Mouse (Mus musculus) forebrain, embryonic 10.5 days (tissue): ENCODE data around the gene Dnajc12. TPM values are rescaled to one million over a fixed set of nuclear protein-coding genes. Genes with fewer than 3 reads are reported as not detected.
"Not testable (repeated sequence)": the region's sequence is repeated elsewhere in the genome, so short reads cannot be mapped to it uniquely, and the experiment has no call there.

Experiments used
- DNase-seq: peaks from one replicate; pipeline ENCODE4 v3.0.0-alpha.2; 2017; ENCODE audit warnings: low spot score; ENCODE audit errors: extremely low spot score
- H3K27ac ChIP-seq: fragments of 300-500 bp; sonication (generic); 2 replicates; pipeline ENCODE4 v1.5.1; 2016; ENCODE audit warnings: mild to moderate bottlenecking
- H3K27me3 ChIP-seq: fragments of 300-500 bp; sonication (generic); 2 replicates; pipeline ENCODE4 v1.6.1; 2016; ENCODE audit warnings: mild to moderate bottlenecking; ENCODE audit not compliant: poor library complexity, severe bottlenecking
- H3K36me3 ChIP-seq: fragments of 300-500 bp; sonication (generic); replicated peaks from 2 replicates; pipeline ENCODE4 v1.6.1; 2016; ENCODE audit warnings: mild to moderate bottlenecking, moderate library complexity
- H3K4me1 ChIP-seq: fragments of 300-500 bp; sonication (generic); 2 replicates; pipeline ENCODE4 v1.6.1; 2016
- H3K4me3 ChIP-seq: fragments of 300-500 bp; sonication (generic); 2 replicates; pipeline ENCODE4 v1.5.1; 2016; ENCODE audit warnings: mild to moderate bottlenecking, moderate library complexity
- H3K9me3 ChIP-seq: fragments of 300-500 bp; sonication (generic); 2 replicates; pipeline ENCODE4 v1.6.1; 2016; ENCODE audit warnings: mild to moderate bottlenecking, moderate library complexity
- WGBS: fragments of 180-500 bp; shearing (Covaris S2); methylation state at CpG from one replicate; pipeline ENCODE4 v1.1.7; 2016; 5-methylcytosine and 5-hydroxymethylcytosine counted together
- polyA plus RNA-seq: library from polyadenylated mRNA; unstranded; fragments of >200 nt; fragmentation: Nextera tagmentation; extraction: Ambion mirVana; gene quantifications from 2 replicates; pipeline ENCODE4 v1.2.1, GENCODE M21; 2016

The Dnajc12 gene
- polyA plus RNA-seq, 1 experiment from 2014 or later = 9.6 TPM

DNA sequence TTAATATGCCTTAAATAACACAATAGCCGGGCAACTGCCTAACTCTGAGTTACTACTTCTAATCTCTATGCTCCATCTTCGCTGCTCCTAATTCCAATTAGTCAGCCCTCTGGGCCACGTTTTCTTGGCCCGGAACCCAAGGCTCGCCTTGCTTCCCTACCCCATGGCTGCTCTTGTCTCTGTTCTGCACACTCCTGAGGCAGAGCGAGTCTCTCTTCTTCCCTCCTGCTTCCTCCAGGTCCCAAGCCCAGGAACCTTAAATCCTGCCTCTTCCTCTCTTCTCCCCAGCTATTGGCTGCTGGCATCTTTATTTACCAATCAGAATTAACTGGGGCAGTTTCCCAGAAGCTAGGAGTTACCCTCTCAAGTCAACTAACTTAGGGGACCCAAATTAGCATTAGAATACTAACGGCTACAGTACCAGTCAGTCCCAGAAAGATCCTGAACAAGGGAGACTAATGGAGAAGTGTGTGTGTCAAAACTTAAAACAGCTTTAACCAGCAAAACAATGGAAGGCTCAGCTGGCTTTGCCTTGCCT is 16.3 kb upstream of the Dnajc12 start:
- Histone ChIP-seq H3K27me3 (no peaks in the 10 kb centered on the region), H3K9me3 (peaks cover 5% of the 10 kb centered on the region; the same call in 1 of the 2 replicates), H3K27ac (no peak overlapping the region), H3K4me1 (0 out of 2 replicates have a peak, but pooled peaks cover 2% of the 10 kb centered on the region), H3K36me3 (no peaks in the 10 kb centered on the region), H3K4me3 (no peak overlapping the region; the same call in 1 of the 2 replicates)
- DNase-seq = no peak
- WGBS = 65% methylated on average over 7 of the region's 7 CpGs

DNA sequence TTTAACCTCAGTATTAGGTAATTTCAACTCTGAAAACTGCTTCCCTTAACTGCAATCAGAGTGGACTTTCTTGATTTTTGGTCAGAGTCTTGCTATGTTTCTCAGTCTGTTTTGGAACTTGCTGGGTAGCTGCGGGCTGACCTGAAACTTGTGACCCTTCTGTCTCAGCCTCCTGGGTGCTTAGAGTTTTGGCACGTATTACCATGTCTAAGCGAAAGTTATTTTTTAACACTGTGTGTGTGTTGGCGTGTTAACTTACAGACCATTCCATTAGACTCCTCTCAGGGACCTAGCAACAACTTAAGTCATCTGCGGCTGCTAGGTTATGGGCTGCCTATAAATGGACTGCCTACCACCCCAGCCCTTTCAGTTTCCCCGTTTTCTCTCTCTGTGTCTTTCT is 14.9 kb upstream of the Dnajc12 start:
- 84% methylated on average over 6 of the region's 6 CpGs for whole genome bisulfite sequencing
- Histone ChIP-seq H3K27me3 (no peaks in the 10 kb centered on the region), H3K4me3 (no peak overlapping the region), H3K4me1 (0 out of 2 replicates have a peak, but pooled peaks cover 2% of the 10 kb centered on the region), H3K36me3 (no peaks in the 10 kb centered on the region), H3K27ac (no peak overlapping the region), H3K9me3 (peaks cover 5% of the 10 kb centered on the region; the same call in 1 of the 2 replicates)
- no peak for DNase-seq

GRCm38 (mm10) chr10:63368041-63368440 is 14.2 kb upstream of the Dnajc12 start:
- Histone ChIP-seq H3K27ac (no peak overlapping the region), H3K36me3 (no peaks in the 10 kb centered on the region), H3K9me3 (peaks cover 5% of the 10 kb centered on the region; the same call in 1 of the 2 replicates), H3K4me3 (no peak overlapping the region), H3K27me3 (no peaks in the 10 kb centered on the region), H3K4me1 (0 out of 2 replicates have a peak, but pooled peaks cover 2% of the 10 kb centered on the region)
- WGBS = 85% methylated on average over 3 of the region's 3 CpGs
- no peak for DNase-seq

DNA sequence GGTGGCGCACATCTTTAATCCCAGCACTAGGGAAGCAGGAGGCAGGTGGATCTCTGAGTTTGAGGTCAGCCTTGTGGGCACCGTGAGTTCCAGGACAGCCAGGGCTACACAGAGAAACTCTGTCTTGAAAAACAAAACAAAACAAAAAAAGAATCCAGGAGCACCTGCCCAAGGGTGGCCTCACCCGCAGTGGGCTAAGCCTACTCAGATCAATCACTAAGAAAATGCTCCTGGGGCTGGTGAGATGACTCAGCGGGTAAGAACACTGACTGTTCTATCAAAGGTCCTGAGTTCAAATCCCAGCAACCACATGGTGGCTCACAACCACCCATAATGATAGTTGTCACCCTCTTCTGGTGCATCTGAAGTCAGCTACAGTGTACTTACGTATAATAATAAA is 5.9 kb upstream of the Dnajc12 start:
- Histone ChIP-seq H3K9me3 (no peaks in the 10 kb centered on the region), H3K36me3 (no peaks in the 10 kb centered on the region), H3K27ac (no peak overlapping the region), H3K27me3 (peaks cover 11% of the 10 kb centered on the region), H3K4me3 (no peak overlapping the region), H3K4me1 (peaks cover 2% of the 10 kb centered on the region)
- DNase-seq = no peak
- WGBS = 87% methylated on average over 5 of the region's 5 CpGs

DNA sequence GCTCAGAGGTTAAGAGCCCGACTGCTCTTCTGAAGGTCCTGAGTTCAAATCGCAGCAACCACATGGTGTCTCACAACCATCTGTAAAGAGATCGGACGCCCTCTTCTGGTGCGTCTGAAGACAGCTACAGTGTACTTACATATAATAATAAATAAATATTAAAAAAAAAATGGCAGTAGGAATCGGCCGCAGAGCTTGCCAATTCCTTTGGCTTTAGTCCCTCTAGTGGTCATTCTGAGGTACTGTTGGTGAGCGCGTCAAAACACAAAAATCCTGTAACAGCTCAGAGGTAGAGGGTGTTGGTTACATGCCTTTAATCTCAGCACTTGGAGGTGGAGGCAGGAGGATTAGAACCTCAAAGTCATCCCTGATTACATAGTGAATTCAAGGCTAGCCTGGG is 4.8 kb upstream of the Dnajc12 start:
- no peaks in the 10 kb centered on the region for H3K36me3 ChIP-seq
- no peak overlapping the region for H3K4me3 ChIP-seq
- H3K27ac ChIP-seq = no peak overlapping the region
- WGBS = 23% methylated on average over 9 of the region's 9 CpGs
- peaks cover 11% of the 10 kb centered on the region for H3K4me1 ChIP-seq
- no peaks in the 10 kb centered on the region for H3K9me3 ChIP-seq
- peaks cover 16% of the 10 kb centered on the region for H3K27me3 ChIP-seq
- DNase-seq = peak; percentile 49

- H3K27ac ChIP-seq = no peak overlapping the region
- H3K4me1 ChIP-seq = peaks cover 11% of the 10 kb centered on the region
- no peak for DNase-seq
- H3K9me3 ChIP-seq = no peaks in the 10 kb centered on the region
- peaks cover 16% of the 10 kb centered on the region for H3K27me3 ChIP-seq
- no peak overlapping the region for H3K4me3 ChIP-seq
- WGBS = 68% methylated on average over 6 of the region's 6 CpGs
- no peaks in the 10 kb centered on the region for H3K36me3 ChIP-seq
Measured at GRCm38 (mm10) chr10:63378948-63379680, 3.1 kb upstream of the Dnajc12 start.

- Histone ChIP-seq H3K27ac (peak within 1 kb of the TSS; percentile 73), H3K9me3 (no peaks in the 10 kb centered on the region), H3K27me3 (peaks cover 16% of the 10 kb centered on the region), H3K4me3 (peak within 1 kb of the TSS; percentile 65), H3K4me1 (peaks cover 14% of the 10 kb centered on the region), H3K36me3 (no peaks in the 10 kb centered on the region)
- WGBS = 6% methylated on average over 24 of the region's 24 CpGs
- DNase-seq = peak; percentile 23
Measured at GRCm38 (mm10) chr10:63381498-63382280, 554 bp upstream of the Dnajc12 start, which contains the start of gene Sirt1. Gene Sirt1 (minus strand): TSS chr10:63381704.

DNA sequence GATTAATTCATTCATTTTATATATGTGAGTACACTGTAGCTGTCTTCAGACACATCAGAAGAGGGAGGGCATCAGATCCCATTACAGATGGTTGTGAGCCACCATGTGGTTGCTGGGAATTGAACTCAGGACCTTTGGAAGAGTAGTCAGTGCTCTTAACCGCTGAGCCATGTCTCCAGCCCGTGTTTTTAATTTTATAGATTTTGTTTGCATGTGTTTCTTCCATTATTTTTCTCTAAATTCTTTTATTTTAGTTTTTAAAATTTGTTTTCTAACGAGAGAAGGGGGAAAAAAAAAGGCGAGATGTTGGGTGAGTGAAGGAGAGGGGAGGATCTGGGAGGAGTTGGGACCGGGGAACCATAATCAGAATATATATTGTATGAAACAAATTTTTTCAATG is 3.7 kb downstream of the Dnajc12 start:
- Histone ChIP-seq H3K4me1 (peaks cover 14% of the 10 kb centered on the region), H3K4me3 (peak overlapping the region; percentile 58), H3K27ac (0 out of 2 replicates have a peak overlapping the region, but pooled peaks have one; percentile 64)
- not testable (repeated sequence) for H3K36me3 ChIP-seq, H3K9me3 ChIP-seq, DNase-seq, H3K27me3 ChIP-seq
- WGBS = 30% methylated on average over 5 of the region's 5 CpGs

DNA sequence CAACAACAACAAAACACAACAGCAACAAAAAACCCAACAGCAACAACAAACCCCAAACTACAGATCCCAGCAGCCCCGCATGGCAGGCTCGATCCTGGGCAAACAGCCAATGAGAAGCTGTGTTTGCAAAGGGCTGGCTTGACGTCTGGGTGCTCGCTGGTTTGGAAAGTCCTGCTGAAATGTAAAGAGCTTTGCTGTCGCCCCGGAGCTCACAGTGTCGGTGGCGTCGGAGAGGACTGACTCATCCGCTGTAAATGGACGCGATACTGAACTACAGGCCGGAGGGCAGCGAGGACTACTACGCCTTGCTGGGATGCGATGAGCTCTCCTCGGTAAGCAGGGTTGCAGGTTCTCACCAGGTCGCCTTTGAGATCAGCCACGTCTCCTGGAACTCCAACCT is 4.2 kb downstream of the Dnajc12 start:
- DNase-seq = peak; percentile 71

DNA sequence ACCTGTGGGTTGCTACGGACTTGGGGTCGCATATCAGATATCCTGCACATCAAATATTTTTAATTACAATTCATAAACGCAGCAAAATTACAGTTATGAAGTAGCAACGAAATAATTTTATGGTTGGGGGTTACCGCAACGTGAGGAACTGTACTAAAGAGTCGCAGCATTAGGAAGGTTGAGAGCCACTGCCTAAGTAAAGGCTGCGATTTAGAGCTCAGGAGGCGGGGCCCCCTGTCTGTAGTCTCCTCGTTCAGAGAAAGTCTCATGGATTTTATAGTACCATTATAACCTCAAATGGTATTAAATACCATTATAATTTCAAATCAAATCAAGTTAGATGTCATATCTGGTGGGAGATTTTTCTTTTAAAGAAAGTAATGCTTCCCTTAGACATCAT is 4.7 kb downstream of the Dnajc12 start:
- Histone ChIP-seq H3K27ac (no peak overlapping the region), H3K9me3 (no peaks in the 10 kb centered on the region), H3K27me3 (no peaks in the 10 kb centered on the region), H3K36me3 (no peaks in the 10 kb centered on the region), H3K4me1 (peaks cover 5% of the 10 kb centered on the region), H3K4me3 (peak overlapping the region; percentile 58)
- DNase-seq = no peak
- WGBS = 4% methylated on average over 10 of the region's 10 CpGs

More for the DNA sequence above, 4.2 kb downstream of the Dnajc12 start:
- no peaks in the 10 kb centered on the region for H3K9me3 ChIP-seq
- H3K36me3 ChIP-seq = no peaks in the 10 kb centered on the region
- WGBS = under 1% methylated on average over 19 of the region's 19 CpGs
- H3K27me3 ChIP-seq = peaks cover 4% of the 10 kb centered on the region
- peaks cover 10% of the 10 kb centered on the region for H3K4me1 ChIP-seq
- H3K4me3 ChIP-seq = peak overlapping the region; percentile 58
- H3K27ac ChIP-seq = peak overlapping the region; percentile 64

- Histone ChIP-seq H3K27me3 (no peaks in the 10 kb centered on the region), H3K4me3 (no peak overlapping the region), H3K4me1 (peaks cover 3% of the 10 kb centered on the region; the same call in 1 of the 2 replicates), H3K27ac (no peak overlapping the region), H3K36me3 (no peaks in the 10 kb centered on the region), H3K9me3 (no peaks in the 10 kb centered on the region)
- 62% methylated on average over 4 of the region's 4 CpGs for WGBS
- no peak for DNase-seq
Measured at GRCm38 (mm10) chr10:63388948-63389347, 6.7 kb downstream of the Dnajc12 start.

GRCm38 (mm10) chr10:63396963-63397362 is 14.7 kb downstream of the Dnajc12 start:
- H3K36me3 ChIP-seq = no peaks in the 10 kb centered on the region
- no peaks in the 10 kb centered on the region for H3K27me3 ChIP-seq
- no peak for DNase-seq
- no peaks in the 10 kb centered on the region for H3K4me1 ChIP-seq
- no peaks in the 10 kb centered on the region; the same call in 1 of the 2 replicates for H3K9me3 ChIP-seq
- 94% methylated on average over 10 of the region's 10 CpGs for WGBS
- H3K27ac ChIP-seq = no peak overlapping the region
- H3K4me3 ChIP-seq = no peak overlapping the region
